Mouse (Mus musculus) cortical plate, adult 2 months (tissue): ENCODE measurements around the gene Ogt.

Experiments used
- CTCF ChIP-seq: fragments of 200-500 bp; IDR thresholded peaks from 2 replicates; pipeline ENCODE4 v1.5.1; 2011; ENCODE audit warnings: mild to moderate bottlenecking, control low read depth, low read length; ENCODE audit not compliant: insufficient read depth; ENCODE audit errors: extremely low read depth
- POLR2A ChIP-seq: fragments of 200-500 bp; IDR thresholded peaks from 2 replicates; pipeline ENCODE4 v1.6.1; 2011; ENCODE audit warnings: mild to moderate bottlenecking, low read length, control low read depth; ENCODE audit not compliant: insufficient read depth; ENCODE audit errors: extremely low read depth

GRCm38 (mm10) chrX:101733288-101733687 lies 93.4 kb downstream of the Ogt start:
- TF ChIP-seq CTCF (no peak), POLR2A (no peak)
